Mouse (Mus musculus): ENCODE measurements around the gene Setd1b.

Setd1b gene

DNA sequence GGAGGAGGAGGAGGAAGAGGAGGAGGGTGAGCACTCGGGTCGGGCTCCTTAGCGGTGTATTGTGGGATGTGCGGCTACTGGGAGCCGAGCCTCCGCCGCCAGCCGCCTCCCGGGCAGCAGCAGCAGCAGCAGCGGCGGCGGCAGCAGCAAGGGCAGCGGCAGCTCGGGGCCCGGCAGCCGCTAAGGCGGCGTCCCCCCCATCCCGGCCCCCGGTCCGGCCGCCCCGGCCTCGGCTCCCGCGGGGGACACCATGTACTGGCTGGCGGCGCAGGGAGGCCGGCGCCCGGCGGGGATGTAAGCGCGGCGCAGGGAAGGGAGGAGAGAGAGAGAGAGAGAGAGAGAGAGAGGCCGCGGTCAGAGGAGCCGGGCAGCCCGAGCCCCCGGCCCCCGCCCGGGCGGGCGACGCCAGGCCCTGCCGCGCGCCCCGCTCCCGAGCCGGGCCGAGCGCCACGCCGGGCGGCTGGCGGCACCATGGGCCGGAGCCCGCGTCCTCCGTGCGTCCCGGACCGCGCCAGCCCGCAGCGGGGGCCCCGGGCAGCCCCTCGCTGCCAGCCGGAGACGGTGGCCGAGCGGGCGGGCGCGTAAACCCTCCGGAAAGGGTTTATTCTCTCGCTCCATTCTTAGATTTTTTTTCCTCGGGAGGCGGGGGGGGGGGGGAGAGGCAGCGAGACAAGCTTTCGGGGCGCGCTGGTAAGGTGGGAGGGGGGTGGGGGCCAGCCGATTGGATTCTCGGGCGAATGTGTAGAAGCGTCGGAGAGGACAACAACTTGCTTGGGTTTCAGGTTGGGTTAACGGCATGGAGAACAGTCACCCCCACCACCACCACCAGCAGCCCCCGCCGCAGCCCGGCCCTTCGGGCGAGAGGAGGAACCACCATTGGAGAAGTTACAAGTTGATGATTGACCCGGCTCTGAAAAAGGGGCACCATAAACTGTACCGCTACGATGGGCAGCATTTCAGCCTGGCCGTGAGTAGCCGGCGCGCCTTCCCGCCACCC is at the start of gene Setd1b:
Gene Setd1b, plus strand, starts transcription at position 33 of the 997 bp plus-strand sequence.
- DNase-seq: peak; percentile 71 to 73

DNA sequence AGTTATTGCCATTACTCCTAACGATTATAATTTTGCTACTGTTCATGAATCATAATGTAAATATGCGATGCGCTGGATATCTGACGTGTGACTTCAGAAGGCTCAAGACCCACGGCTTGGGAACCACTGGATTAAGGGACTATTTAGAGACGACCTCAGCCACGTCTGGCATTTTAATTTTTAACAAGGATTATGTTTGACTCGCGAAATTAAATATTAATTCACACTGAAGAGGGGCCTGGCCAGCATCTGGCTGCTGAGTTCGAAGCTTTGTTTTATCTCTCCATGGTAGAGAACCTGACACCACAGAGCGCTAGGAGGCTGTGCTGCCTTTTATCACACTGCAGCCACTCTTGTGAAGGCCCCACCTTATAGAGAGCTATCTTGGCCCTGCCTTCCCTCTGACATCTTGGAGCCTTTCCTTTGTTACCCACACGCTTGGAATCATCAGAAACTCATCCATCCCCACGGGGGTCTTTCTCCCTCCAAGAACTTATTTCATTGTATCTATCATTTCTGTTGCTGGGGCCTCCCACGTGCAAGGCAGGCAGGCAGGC is 48.8 kb upstream of the Setd1b start:
- DNase-seq: no peak

- peak; percentile 47 to 49 for DNase-seq
These were observed 47.6 kb upstream of the Setd1b start for GRCm38 (mm10) chr5:123094238-123094991.

DNA sequence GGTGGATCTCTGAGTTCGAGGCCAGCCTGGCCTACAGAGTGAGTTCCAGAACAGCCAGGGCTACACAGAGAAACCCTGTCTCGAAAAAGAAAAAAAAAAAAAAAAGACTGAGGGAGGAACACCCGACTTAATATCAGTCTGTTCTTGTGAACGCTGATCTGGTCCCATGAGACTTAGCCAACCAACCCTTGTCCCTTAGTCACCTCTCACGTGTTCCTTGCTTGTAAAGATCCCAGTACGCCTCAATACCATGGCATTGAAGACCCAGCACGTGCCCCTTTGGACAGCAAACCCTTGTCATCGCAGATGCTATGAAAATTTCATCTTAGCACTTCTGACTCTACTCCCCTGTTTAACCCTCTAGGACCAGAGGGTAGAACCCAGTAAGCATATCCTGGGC is 45.7 kb upstream of the Setd1b start:
- DNase-seq: no peak

DNA sequence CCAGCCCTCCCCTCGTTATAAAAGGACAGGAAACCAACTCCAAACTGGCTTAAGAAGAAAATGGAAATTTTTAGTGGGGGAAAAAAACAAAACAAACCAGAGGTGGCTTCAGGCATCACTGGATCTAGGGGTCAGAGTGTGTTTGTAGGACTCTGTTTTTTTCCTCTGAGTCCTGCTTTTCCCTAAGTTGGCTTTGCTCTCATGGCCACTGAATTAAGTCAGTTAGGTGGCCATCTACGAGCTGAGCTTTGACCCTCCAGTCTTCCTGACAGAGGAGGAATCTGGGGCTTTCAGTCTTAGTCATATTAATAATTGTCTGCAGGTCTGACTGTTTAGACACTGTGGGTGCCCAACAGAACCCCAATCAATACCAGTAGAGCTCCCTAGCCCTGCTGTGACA is 43.5 kb upstream of the Setd1b start:
- DNase-seq: no peak

GRCm38 (mm10) chr5:123102376-123102775 is 39.6 kb upstream of the Setd1b start:
- no peak for DNase-seq

DNA sequence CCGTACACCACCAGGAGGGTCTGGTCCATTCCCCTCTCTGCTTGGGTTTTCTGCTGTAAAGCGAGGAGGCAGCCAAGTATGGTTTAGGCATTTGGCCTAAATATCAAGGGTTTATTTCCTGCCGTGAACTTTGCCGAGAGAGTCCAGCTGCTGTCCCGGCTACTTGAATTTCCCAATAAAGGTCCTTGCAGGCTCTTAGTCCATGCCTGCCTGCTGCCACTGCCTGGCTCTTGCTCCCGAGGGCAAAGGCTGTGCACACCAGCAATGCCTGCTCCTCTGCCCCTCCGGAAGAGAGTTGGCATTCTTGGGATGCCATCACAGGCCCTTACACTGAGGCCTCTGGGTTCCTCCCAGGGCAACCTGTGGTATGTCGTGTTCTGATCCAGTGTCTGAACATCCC is 38.4 kb upstream of the Setd1b start:
- no peak for DNase-seq

- no peak for DNase-seq
These were observed 37.2 kb upstream of the Setd1b start for GRCm38 (mm10) chr5:123104769-123105168.

- peak; percentile 45 to 65 for DNase-seq
These were observed 32.4 kb upstream of the Setd1b start for GRCm38 (mm10) chr5:123109452-123110203.

- no peak for DNase-seq
These were observed 31.7 kb upstream of the Setd1b start for GRCm38 (mm10) chr5:123110296-123110721.

DNA sequence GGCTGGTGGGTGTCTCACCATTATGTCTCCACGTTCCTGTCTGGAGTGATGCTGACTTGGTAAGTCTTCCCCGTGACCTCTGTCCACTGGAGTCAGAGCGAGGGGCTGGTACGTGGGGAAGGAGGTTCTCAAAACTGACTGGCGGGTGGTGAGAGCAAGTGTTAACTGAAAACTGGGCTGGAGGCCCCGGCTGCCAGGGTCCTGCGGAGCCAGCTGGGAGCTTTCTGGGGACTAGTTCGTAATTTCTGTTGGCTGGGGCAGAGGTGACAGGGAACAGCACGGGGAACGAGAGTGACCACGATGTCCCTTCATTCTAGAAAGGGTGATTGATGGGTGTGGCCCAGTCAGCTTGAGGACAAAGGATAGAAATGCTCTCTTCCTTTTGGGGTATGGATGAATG is 27.9 kb upstream of the Setd1b start:
- DNase-seq: no peak

GRCm38 (mm10) chr5:123114924-123115323 is 27.1 kb upstream of the Setd1b start:
- no peak for DNase-seq

GRCm38 (mm10) chr5:123116080-123116479 is 25.9 kb upstream of the Setd1b start:
- no peak for DNase-seq

GRCm38 (mm10) chr5:123117257-123117656 is 24.7 kb upstream of the Setd1b start:
- peak; percentile 79 to 85 for DNase-seq

DNA sequence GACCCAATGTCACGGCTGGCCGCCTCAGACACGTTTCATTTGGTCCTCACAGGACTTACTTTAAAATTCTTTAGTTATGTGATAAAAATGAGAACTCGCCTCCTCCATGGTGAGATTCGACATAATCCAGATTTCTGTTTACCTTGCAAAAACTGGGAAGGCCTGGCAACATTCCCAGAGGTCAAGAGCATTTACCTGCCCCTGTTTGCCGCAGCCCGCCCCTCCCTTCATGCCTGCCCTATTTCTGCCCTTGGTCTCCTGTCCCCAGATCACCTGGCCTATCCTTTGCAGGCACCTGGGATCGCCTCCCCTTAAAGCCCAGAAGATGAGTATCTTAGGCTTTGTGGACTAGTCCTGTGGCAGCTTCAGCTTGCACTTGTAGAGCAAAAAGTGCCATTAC is 24.2 kb upstream of the Setd1b start:
- DNase-seq: no peak

DNA sequence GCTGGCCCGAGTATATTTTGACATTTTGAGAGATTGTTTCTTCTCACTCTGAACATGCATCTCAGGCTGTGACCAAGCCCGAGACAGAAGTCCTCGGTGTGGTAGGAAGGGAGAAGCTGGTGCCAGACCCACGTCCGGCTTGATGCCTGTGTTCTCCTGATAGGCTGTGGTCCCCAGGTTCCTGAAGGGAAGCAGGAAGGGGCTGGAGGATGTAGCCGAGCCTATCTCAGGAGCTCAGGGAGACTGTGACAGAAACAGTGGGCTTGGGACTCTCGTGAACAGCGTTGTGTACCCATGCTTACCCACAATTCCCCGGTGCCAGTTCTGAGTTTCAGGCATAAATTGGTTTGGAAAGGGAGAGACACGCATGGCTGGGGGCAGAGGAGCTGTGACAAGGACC is 23.2 kb upstream of the Setd1b start:
- DNase-seq: no peak

DNA sequence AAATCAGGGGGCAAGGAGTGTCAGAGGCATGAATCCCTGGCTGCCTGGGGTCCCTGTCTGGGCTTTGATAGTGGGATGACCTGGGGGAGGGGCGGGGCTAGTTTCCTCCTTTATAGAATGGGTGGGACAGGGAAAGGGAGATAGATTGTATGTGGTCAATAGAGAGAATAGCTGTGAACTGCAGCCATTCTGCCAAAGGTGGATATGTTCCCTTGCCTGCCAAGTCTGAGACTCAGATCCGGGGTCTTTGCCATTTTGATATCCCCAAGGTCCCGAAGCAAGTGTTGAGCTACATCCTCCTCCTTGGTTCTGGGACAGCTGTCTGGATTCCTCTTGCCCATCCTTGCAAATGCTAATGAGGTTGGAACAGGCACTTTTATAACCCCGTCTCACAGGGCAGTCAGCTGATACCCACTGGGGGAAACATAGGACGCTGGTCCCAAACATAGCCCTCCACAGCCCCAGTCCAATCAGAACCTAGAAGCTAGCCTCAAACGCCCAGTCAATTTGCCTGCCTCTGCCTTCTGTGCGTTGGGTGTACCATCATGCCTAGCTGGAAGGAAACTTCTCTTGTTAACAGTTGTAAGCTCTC is 21.3 kb upstream of the Setd1b start:
- DNase-seq: no peak

- DNase-seq: no peak
These were observed 19.8 kb upstream of the Setd1b start for GRCm38 (mm10) chr5:123122181-123122580.

DNA sequence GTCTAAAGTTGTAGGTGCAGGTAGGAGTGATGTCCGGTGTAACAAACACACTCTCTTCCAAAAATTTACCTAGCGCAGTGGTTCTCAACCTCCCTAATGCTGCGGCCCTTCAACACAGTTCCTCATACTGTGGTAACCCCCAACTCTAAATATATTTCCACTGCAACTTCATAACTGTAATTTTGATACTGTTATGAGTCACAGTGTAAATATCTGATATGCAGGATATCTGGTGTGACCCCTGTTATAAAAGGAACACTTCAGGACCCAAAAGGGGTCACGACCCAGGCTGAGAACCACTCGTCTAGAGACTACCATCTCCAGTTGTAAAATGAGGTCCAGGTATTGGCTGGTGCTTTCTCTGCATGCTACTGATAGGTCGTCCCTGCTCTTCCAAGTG is 16.9 kb upstream of the Setd1b start:
- no peak for DNase-seq

- no peak for DNase-seq
These were observed 16.2 kb upstream of the Setd1b start for GRCm38 (mm10) chr5:123125638-123126406.

DNA sequence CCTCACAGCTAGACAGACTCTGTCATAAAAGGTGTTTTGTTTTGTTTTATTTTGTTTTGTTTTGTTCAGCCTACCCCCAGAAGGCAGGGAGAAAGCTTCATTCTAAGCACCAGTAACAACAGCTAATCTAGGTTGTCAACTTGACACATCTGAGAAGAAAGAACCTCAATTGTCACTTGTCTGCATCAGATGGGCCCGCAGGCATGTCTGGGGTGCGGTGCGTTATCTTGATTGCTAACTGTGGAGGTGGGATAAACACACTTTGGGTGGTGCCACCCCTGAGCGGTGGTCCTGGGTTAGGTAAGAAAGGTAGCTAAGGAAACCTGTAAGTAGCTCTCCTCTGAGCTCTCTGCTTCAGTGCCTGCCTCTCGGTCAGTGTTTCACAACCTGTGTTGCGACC is 15.0 kb upstream of the Setd1b start:
- DNase-seq: no peak
